In genomic region chr9:21008007-21008406, GRCm38 (mm10) we compare ENCODE assay signal across 20 mouse cellular contexts. TPM values are rescaled to one million over a fixed set of nuclear protein-coding genes. Genes with fewer than 3 reads are reported as not detected.
DNase-seq lines count a peak whose midpoint lies in the region; ATAC-seq and TF ChIP-seq lines count a peak whose summit lies in the region.
"Had no signal": no experiment of that assay in that cellular context is flagged by ENCODE, and none has a peak within 500 bp of the region (broad histone marks: within the 10 kb centered on the region; RNA-seq: fewer than 3 reads in every experiment).

No protein-coding gene starts in this region.

- no peak overlapping the region for H3K4me3 ChIP-seq in kidney, postnatal 0 days (replicated peaks; ENCODE audit: low read depth, low read length)
- H3K4me3 ChIP-seq in spleen, adult 2 months (ENCODE audit: extremely low read depth, insufficient read depth, insufficient read length) = no peak overlapping the region
- no peak overlapping the region for H3K4me3 ChIP-seq in hindbrain, embryonic 10.5 days
- H3K4me3 ChIP-seq: erythroblast, embryonic 14.5 days; forebrain, embryonic 15.5 days; midbrain, embryonic 12.5 days had no signal

- no peak overlapping the region for H3K9ac ChIP-seq in kidney, postnatal 0 days (ENCODE audit: low read depth, low read length)
- H3K9ac ChIP-seq: forebrain, embryonic 15.5 days; midbrain, embryonic 12.5 days had no signal

- peak; percentile 36; the same call in 1 of the 2 replicates for TF ChIP-seq CTCF in kidney, postnatal 0 days (IDR thresholded peaks at IDR 0.05; ENCODE audit: low read depth)
- TF ChIP-seq CTCF in spleen, adult 2 months (IDR thresholded peaks at IDR 0.05; ENCODE audit: extremely low read depth, insufficient read depth, insufficient read length, insufficient replicate concordance) = 0 out of 2 replicates have a peak, but pooled peaks have one; percentile 6

- peaks cover 20% of the 10 kb centered on the region; the same call in 1 of the 2 replicates for H3K36me3 ChIP-seq in kidney, postnatal 0 days (ENCODE audit: insufficient read depth, low read length)
- H3K36me3 ChIP-seq in spleen, adult 2 months (ENCODE audit: control insufficient read depth, insufficient read depth, low read length) = peaks cover 19% of the 10 kb centered on the region
- peaks cover 47% of the 10 kb centered on the region for H3K36me3 ChIP-seq in hindbrain, embryonic 10.5 days

- no peak for TF ChIP-seq POLR2A in spleen, adult 2 months (IDR thresholded peaks at IDR 0.05; ENCODE audit: low read depth, low read length)

- ATAC-seq in kidney, postnatal 0 days (replicated peaks; ENCODE audit: low FRiP score, low read depth) = no peak
- ATAC-seq in common myeloid progenitor, adult 5-6 weeks (replicated peaks; ENCODE audit: low read depth, poor library complexity, severe bottlenecking) = 0 out of 2 replicates have a peak, but pooled peaks have one; percentile 31
- ATAC-seq: forebrain, embryonic 15.5 days; hindbrain, embryonic 16.5 days had no signal

- WGBS in kidney, postnatal 0 days = 79% methylated on average over 7 of the region's 7 CpGs
- WGBS in spleen, adult 2 months = 87% methylated on average over 7 of the region's 7 CpGs
- 86% methylated on average over 7 of the region's 7 CpGs for WGBS in hindbrain, embryonic 10.5 days

- no peaks in the 10 kb centered on the region for H3K4me1 ChIP-seq in kidney, postnatal 0 days (replicated peaks; ENCODE audit: insufficient read depth, low read length)
- no peaks in the 10 kb centered on the region; the same call in 1 of the 2 replicates for H3K4me1 ChIP-seq in spleen, adult 2 months (ENCODE audit: control insufficient read depth, insufficient read depth, insufficient read length)
- H3K4me1 ChIP-seq in hindbrain, embryonic 10.5 days (replicated peaks) = peaks cover 7% of the 10 kb centered on the region

- H3K27ac ChIP-seq in kidney, postnatal 0 days = no peak overlapping the region
- no peak overlapping the region for H3K27ac ChIP-seq in spleen, adult 2 months (ENCODE audit: insufficient read depth, low read length)
- H3K27ac ChIP-seq in hindbrain, embryonic 10.5 days = no peak overlapping the region
- H3K27ac ChIP-seq: forebrain, embryonic 15.5 days; midbrain, embryonic 12.5 days had no signal

- no peak overlapping the region for H3K4me2 ChIP-seq in kidney, postnatal 0 days (ENCODE audit: low read length)
- H3K4me2 ChIP-seq: forebrain, embryonic 15.5 days; midbrain, embryonic 12.5 days had no signal

- DNase-seq in kidney, postnatal 0 days (ENCODE audit: low spot score) = no peak
- DNase-seq in kidney, postnatal 14 days = no peak
- DNase-seq in spleen, adult 2 months (ENCODE audit: low read depth in 1 of 2, low spot score in 2 of 2) = no peak
- no peak for DNase-seq in spleen, adult 12 weeks (ENCODE audit: low spot score)
- DNase-seq in hindbrain, embryonic 10.5 days (ENCODE audit: low spot score) = no peak
- DNase-seq in adrenal gland, adult 8-10 months = no peak
- DNase-seq: adrenal gland, postnatal 10 days; cerebellum, adult 8-10 months; heart, adult 18-20 months; heart, postnatal 10 days; kidney, adult 9 months; lung, postnatal 14 days; right cerebral cortex, postnatal 25 days; thymus, adult 18-20 months had no signal

- H3K9me3 ChIP-seq in kidney, postnatal 0 days (replicated peaks; ENCODE audit: low read length) = no peaks in the 10 kb centered on the region
- H3K9me3 ChIP-seq in hindbrain, embryonic 10.5 days = no peaks in the 10 kb centered on the region
- H3K9me3 ChIP-seq: forebrain, embryonic 15.5 days; midbrain, embryonic 12.5 days had no signal

- H3K27me3 ChIP-seq in kidney, postnatal 0 days (ENCODE audit: insufficient read depth, low read length) = no peaks in the 10 kb centered on the region
- H3K27me3 ChIP-seq in spleen, adult 2 months (ENCODE audit: control insufficient read depth, insufficient read depth, low read length) = no peaks in the 10 kb centered on the region
- H3K27me3 ChIP-seq in hindbrain, embryonic 10.5 days (ENCODE audit: insufficient read depth, poor library complexity, severe bottlenecking) = peaks cover 12% of the 10 kb centered on the region
- H3K27me3 ChIP-seq: forebrain, embryonic 15.5 days had no signal

RNA-seq across cellular contexts. Expression of gene Mrpl4, which starts 5.5 kb away (rescaled TPM):
- polyA plus RNA-seq in kidney, postnatal 0 days (2015; fragmentation: Nextera tagmentation; extraction: Ambion mirVana) = 155 and 158 TPM in 2 replicates
- polyA plus RNA-seq in spleen, adult 2 months (2012; rRNA removed) = 75.8 and 99.7 TPM in 2 replicates
- total RNA-seq in common myeloid progenitor, adult 5-6 weeks (2017) = 33.0 and 35.8 TPM in 2 replicates
- 136 and 150 TPM in 2 replicates for polyA plus RNA-seq in hindbrain, embryonic 10.5 days (2016; fragmentation: Nextera tagmentation; extraction: Ambion mirVana)
- 100 to 1,000 TPM; 124 to 131 (median 129) TPM for total RNA-seq in adrenal gland, adult 8-10 months (2022)

RNA-seq across cellular contexts. Expression of gene Icam1, which starts 7.8 kb away (rescaled TPM):
- 12.3 and 13.4 TPM in 2 replicates for polyA plus RNA-seq in kidney, postnatal 0 days (2015; fragmentation: Nextera tagmentation; extraction: Ambion mirVana)
- 59.7 and 67.4 TPM in 2 replicates for polyA plus RNA-seq in spleen, adult 2 months (2012; rRNA removed)
- total RNA-seq in common myeloid progenitor, adult 5-6 weeks (2017) = 9.1 and 14.8 TPM in 2 replicates
- 5.1 and 5.8 TPM in 2 replicates for polyA plus RNA-seq in hindbrain, embryonic 10.5 days (2016; fragmentation: Nextera tagmentation; extraction: Ambion mirVana)
- total RNA-seq in adrenal gland, adult 8-10 months (2022) = 10 to 100 TPM; 14.9 to 33.1 (median 22.2) TPM

RNA-seq across cellular contexts. Expression of gene Icam4, which starts 21.2 kb away (rescaled TPM):
- 0.26 and 0.50 TPM in 2 replicates for polyA plus RNA-seq in kidney, postnatal 0 days (2015; fragmentation: Nextera tagmentation; extraction: Ambion mirVana)
- 8.1 and 9.3 TPM in 2 replicates for polyA plus RNA-seq in spleen, adult 2 months (2012; rRNA removed)
- total RNA-seq in common myeloid progenitor, adult 5-6 weeks (2017) = 11.5 and 28.9 TPM in 2 replicates
- polyA plus RNA-seq in hindbrain, embryonic 10.5 days (2016; fragmentation: Nextera tagmentation; extraction: Ambion mirVana) = 5.9 and 6.0 TPM in 2 replicates
- 1 to 10 TPM; 1.6 to 7.8 (median 5.4) TPM for total RNA-seq in adrenal gland, adult 8-10 months (2022)

RNA-seq across cellular contexts. Expression of gene Icam5, which starts 23.9 kb away (rescaled TPM):
- polyA plus RNA-seq in kidney, postnatal 0 days (2015; fragmentation: Nextera tagmentation; extraction: Ambion mirVana) = 0.21 and 0.27 TPM in 2 replicates
- polyA plus RNA-seq in spleen, adult 2 months (2012; rRNA removed) = 1.1 and 1.2 TPM in 2 replicates
- total RNA-seq in common myeloid progenitor, adult 5-6 weeks (2017) = not detected in 2 replicates
- polyA plus RNA-seq in hindbrain, embryonic 10.5 days (2016; fragmentation: Nextera tagmentation; extraction: Ambion mirVana) = 0.07 TPM in 1 of 2 replicates, not detected in the other
- total RNA-seq in adrenal gland, adult 8-10 months (2022) = under 1 TPM; 0.23 to 0.94 (median 0.50) TPM
- total RNA-seq: gastrocnemius, adult 18-20 months; heart, adult 18-20 months had no signal
- polyA plus RNA-seq: midbrain, embryonic 12.5 days had no signal

RNA-seq across cellular contexts. Expression of gene S1pr2, which starts 31.4 kb away (rescaled TPM):
- 21.3 and 23.3 TPM in 2 replicates for polyA plus RNA-seq in kidney, postnatal 0 days (2015; fragmentation: Nextera tagmentation; extraction: Ambion mirVana)
- polyA plus RNA-seq in spleen, adult 2 months (2012; rRNA removed) = 3.4 and 3.9 TPM in 2 replicates
- total RNA-seq in common myeloid progenitor, adult 5-6 weeks (2017) = 1.4 and 2.2 TPM in 2 replicates
- polyA plus RNA-seq in hindbrain, embryonic 10.5 days (2016; fragmentation: Nextera tagmentation; extraction: Ambion mirVana) = 24.2 and 25.2 TPM in 2 replicates
- total RNA-seq in adrenal gland, adult 8-10 months (2022) = 10 to 100 TPM; 18.8 to 36.9 (median 26.6) TPM
